Mouse (Mus musculus) mouse embryonic stem cell (cell line): Measurements from ENCODE around the gene Arhgef15.

Experiments used
- in situ Hi-C, 2 experiments: fragments of 300-500 bp; cut with MboI; formaldehyde crosslinking; loops; 1 replicate in 1 of 2; 3 replicates in 1 of 2; pipeline ENCODE4 v1.14.3; 2019 to 2020; ENCODE audit warnings: low sequenced_read_pairs in 2 of 2, low pct_unique_long_range_greater_than_20kb in 1 of 2, mixed read lengths in 1 of 2; ENCODE audit not compliant: unreplicated experiment in 1 of 2

Gene Arhgef15

GRCm38 (mm10) chr11:68902367-68902766 is 54.9 kb downstream of the Arhgef15 start:
- in situ Hi-C loops, result loop anchor here in 1 of 2 experiments (5.0 kb wide), 1 partner anchor 70 kb away; no protein-coding TSS in a partner anchor

GRCm38 (mm10) chr11:68902047-68902364 is 55.3 kb downstream of the Arhgef15 start:
- in situ Hi-C loops, result loop anchor here in 1 of 2 experiments (5.0 kb wide), 1 partner anchor 70 kb away; no protein-coding TSS in a partner anchor

- in situ Hi-C loops, result loop anchor here in 1 of 2 experiments (5.0 kb wide), 1 partner anchor 71 kb away; no protein-coding TSS in a partner anchor
Measured at GRCm38 (mm10) chr11:68901351-68902046, 55.8 kb downstream of the Arhgef15 start, which contains the start of gene Rpl26. Gene Rpl26, plus strand, starts transcription at chr11:68901583.

- in situ Hi-C loops, result loop anchor here in 1 of 2 experiments (5.0 kb wide), 1 partner anchor 72 kb away; no protein-coding TSS in a partner anchor
Measured at GRCm38 (mm10) chr11:68900519-68901350, 56.5 kb downstream of the Arhgef15 start.

GRCm38 (mm10) chr11:68899815-68900214 is 57.5 kb downstream of the Arhgef15 start:
- in situ Hi-C loops, result loop anchor here in 1 of 2 experiments (5.0 kb wide), 1 partner anchor 72 kb away; no protein-coding TSS in a partner anchor

GRCm38 (mm10) chr11:68898790-68899189 is 58.5 kb downstream of the Arhgef15 start:
- in situ Hi-C loops, result no loop called here

GRCm38 (mm10) chr11:68897838-68898237 is 59.4 kb downstream of the Arhgef15 start:
- in situ Hi-C loops, result no loop called here

DNA sequence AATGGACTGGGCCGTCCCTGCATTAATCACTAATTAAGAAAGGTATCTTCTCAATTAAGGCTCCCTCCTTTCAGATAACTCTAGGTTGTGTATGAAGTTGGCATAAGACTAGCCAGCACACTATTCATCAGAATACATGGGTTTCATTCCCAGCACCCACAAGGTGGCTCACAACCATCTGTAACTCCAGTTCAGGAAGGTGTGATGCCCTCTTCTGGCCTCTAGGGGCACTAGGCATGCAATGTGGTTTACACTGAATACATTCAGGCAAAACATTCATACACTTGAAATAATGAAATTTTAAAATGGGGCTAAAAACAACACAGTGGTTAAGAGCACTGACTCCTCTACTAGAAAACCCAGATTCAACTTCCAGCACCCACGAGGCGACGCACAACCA is 60.2 kb downstream of the Arhgef15 start:
- in situ Hi-C loops, result no loop called here

DNA sequence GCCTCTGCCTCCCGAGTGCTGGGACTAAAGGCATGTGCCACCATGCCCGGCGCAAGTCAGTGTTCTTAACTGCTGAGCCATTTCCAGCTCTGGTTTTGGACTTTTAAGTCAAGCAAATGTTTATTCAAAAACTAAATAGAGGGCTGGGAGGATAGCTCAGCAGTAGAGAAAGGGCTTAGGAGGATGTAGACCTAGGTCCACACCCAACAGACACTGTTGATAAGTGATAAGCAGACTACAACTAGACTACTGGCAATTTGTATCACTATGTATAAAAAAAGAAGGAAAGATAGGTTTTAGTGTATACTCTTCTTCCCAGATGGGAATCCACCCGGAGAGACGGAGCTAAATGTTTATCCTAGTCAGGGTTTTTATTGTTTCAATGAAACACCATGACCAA is 61.0 kb downstream of the Arhgef15 start:
- in situ Hi-C loops, result no loop called here

DNA sequence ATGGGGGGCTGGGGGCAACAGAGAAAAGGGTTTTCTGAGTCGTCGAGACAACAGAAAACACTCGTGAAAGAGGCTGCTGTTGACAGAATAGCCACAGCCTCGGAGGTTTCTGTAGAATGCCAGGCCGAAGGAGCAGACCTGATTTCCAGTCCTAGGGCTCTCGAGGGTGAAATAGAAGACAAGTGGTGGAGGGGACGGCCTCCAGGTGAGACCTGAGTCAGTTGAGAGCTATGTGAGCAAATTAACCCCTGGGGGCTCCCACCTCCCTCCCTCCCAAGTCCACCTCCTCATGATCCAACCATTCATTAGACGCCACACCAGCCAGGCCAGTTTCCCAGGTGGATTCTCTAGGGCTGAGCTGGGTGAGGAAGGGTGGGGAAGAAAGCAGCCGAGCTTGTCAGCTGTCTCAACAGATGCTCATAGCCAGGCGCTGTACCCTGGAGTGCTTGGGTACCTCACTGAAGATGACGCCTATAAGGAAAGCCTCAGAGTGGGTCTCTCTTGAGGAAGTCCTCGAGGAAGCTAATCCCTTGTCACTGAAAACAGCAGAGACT is 63.3 kb downstream of the Arhgef15 start:
- in situ Hi-C loops, result no loop called here
